Mouse (Mus musculus): ENCODE measurements around the gene Rab7b. TPM values are rescaled to one million over a fixed set of nuclear protein-coding genes. Genes with fewer than 3 reads are reported as not detected.

Gene Rab7b
- polyA plus RNA-seq (2014; fragmentation: Nextera tagmentation; extraction: Ambion mirVana), result 1.4 and 2.1 TPM in 2 replicates

DNA sequence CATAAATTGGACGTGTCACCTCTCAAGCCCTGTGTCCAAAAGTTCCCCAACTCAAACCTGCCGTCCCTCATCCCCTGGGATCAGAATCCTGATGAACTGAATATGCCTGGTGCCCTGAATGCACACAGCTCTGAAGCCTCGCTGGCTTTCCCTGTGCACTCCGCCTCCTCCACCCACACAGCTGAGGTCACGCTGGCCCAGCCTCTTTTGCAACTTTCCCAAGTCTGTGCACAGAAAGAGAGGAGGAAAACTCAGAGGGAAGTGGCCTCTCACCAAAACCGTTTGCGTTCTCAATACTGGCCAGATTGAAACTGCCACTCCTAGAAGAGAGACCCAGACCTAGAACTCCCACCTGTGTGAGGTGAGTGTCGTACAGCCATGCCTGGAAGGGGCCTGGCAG is at the start of gene Rab7b:
TSS of gene Rab7b (plus strand) at position 221 of the 400 bp plus-strand sequence.
- no peaks in the 10 kb centered on the region for H3K27me3 ChIP-seq (ENCODE audit: control insufficient read depth, insufficient read depth, low read length)
- H3K4me2 ChIP-seq (replicated peaks; ENCODE audit: low read depth, low read length), result no peak within 1 kb of the TSS
- no peaks in the 10 kb centered on the region for H3K36me3 ChIP-seq (ENCODE audit: control insufficient read depth, insufficient read depth, low read length)
- H3K9ac ChIP-seq (ENCODE audit: low read depth, low read length), result no peak within 1 kb of the TSS
- no peaks in the 10 kb centered on the region for H3K4me1 ChIP-seq (ENCODE audit: control insufficient read depth, insufficient read depth, low read length)
- H3K9me3 ChIP-seq (ENCODE audit: control insufficient read depth, low read length), result no peaks in the 10 kb centered on the region
- WGBS, result 43% methylated on average over 8 of the region's 8 CpGs
- 0 out of 2 replicates have a peak, but pooled peaks have one; percentile 62 for ATAC-seq (ENCODE audit: low FRiP score, low TSS enrichment)
- no peak within 1 kb of the TSS for H3K27ac ChIP-seq (ENCODE audit: low read depth, low read length)
- H3K4me3 ChIP-seq (ENCODE audit: low read length), result no peak within 1 kb of the TSS

DNA sequence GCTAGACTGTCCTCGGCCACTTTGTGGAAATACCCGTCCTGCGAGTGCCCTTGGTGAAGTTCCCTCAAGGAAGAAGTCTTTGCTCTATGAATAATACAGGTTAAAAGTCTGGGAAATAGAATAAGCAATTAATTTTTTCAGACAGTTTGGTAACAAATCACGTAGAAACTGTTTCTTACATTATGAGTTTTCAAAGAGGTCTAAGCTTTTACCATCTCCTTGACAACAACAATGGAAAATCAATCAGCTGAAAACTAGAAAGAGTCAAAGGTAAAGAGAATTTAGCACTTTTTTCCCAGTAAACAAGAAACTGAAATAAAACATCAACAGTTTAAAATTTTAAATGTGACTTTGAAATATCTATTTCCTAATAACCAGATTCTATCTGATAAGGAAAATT is 48.4 kb upstream of the Rab7b start:
- WGBS, result 76% methylated on average over 4 of the region's 4 CpGs
- no peak for ATAC-seq (ENCODE audit: low FRiP score, low TSS enrichment)

DNA sequence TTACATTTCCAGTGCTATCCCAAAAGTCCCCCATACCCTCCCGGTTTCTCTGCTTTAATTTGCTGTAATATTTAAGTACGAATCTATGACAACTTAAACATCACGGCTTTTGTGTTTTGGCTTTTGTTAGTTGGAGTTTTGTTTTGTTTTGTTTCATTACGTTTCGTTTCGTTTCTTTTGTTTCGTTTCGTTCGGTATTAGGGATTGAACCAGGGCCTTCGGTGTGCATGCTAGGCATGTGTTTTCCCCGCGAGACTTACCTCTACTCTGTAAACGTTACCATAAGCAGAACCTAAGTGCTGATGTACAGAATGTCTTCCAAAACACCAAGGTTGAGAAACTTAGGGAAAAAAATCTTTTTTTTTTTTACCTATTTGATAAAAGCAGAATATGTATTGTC is 46.9 kb upstream of the Rab7b start:
- H3K36me3 ChIP-seq (ENCODE audit: control insufficient read depth, insufficient read depth, low read length), result no peaks in the 10 kb centered on the region
- H3K4me1 ChIP-seq (ENCODE audit: control insufficient read depth, insufficient read depth, low read length), result no peaks in the 10 kb centered on the region
- H3K9ac ChIP-seq (ENCODE audit: low read depth, low read length), result no peak overlapping the region
- H3K27ac ChIP-seq (ENCODE audit: low read depth, low read length), result no peak overlapping the region
- no peaks in the 10 kb centered on the region for H3K9me3 ChIP-seq (ENCODE audit: control insufficient read depth, low read length)
- no peaks in the 10 kb centered on the region for H3K27me3 ChIP-seq (ENCODE audit: control insufficient read depth, insufficient read depth, low read length)
- no peak overlapping the region for H3K4me2 ChIP-seq (replicated peaks; ENCODE audit: low read depth, low read length)
- H3K4me3 ChIP-seq (ENCODE audit: low read length), result no peak overlapping the region
- 94% methylated on average over 13 of the region's 13 CpGs for WGBS
- no peak for ATAC-seq (ENCODE audit: low FRiP score, low TSS enrichment)

More for the DNA sequence above, 48.4 kb upstream of the Rab7b start:
- no peaks in the 10 kb centered on the region for H3K9me3 ChIP-seq (ENCODE audit: control insufficient read depth, low read length)
- H3K27ac ChIP-seq (ENCODE audit: low read depth, low read length), result no peak overlapping the region
- H3K9ac ChIP-seq (ENCODE audit: low read depth, low read length), result no peak overlapping the region
- no peaks in the 10 kb centered on the region for H3K4me1 ChIP-seq (ENCODE audit: control insufficient read depth, insufficient read depth, low read length)
- no peak overlapping the region for H3K4me2 ChIP-seq (replicated peaks; ENCODE audit: low read depth, low read length)
- no peak overlapping the region for H3K4me3 ChIP-seq (ENCODE audit: low read length)
- H3K27me3 ChIP-seq (ENCODE audit: control insufficient read depth, insufficient read depth, low read length), result no peaks in the 10 kb centered on the region
- no peaks in the 10 kb centered on the region for H3K36me3 ChIP-seq (ENCODE audit: control insufficient read depth, insufficient read depth, low read length)

DNA sequence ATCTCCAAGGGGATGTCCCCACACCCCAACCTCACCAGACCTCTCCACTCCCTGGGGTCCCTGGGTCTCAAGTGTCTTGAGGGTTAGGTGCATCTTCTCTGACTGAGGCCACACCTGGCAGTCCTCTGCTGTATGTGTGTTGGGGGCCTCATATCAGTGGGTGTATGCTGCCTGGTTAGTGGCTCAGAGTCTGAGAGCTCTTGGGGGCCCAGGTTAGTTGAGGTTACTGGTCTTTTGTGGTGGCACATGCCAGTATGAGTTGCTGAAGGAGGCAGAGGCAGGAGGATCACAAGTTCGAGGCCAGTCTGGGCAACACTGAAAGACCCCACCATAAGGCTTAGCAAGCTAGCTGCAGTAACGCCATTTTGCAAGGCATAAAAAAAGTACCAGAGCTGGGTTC is 46.2 kb upstream of the Rab7b start:
- H3K36me3 ChIP-seq (ENCODE audit: control insufficient read depth, insufficient read depth, low read length), result no peaks in the 10 kb centered on the region
- H3K4me2 ChIP-seq (replicated peaks; ENCODE audit: low read depth, low read length), result no peak overlapping the region
- no peak overlapping the region for H3K27ac ChIP-seq (ENCODE audit: low read depth, low read length)
- no peak overlapping the region for H3K4me3 ChIP-seq (ENCODE audit: low read length)
- H3K9me3 ChIP-seq (ENCODE audit: control insufficient read depth, low read length), result no peaks in the 10 kb centered on the region
- no peak overlapping the region for H3K9ac ChIP-seq (ENCODE audit: low read depth, low read length)
- WGBS, result 94% methylated on average over 2 of the region's 2 CpGs
- no peaks in the 10 kb centered on the region for H3K27me3 ChIP-seq (ENCODE audit: control insufficient read depth, insufficient read depth, low read length)
- H3K4me1 ChIP-seq (ENCODE audit: control insufficient read depth, insufficient read depth, low read length), result no peaks in the 10 kb centered on the region
- no peak for ATAC-seq (ENCODE audit: low FRiP score, low TSS enrichment)

DNA sequence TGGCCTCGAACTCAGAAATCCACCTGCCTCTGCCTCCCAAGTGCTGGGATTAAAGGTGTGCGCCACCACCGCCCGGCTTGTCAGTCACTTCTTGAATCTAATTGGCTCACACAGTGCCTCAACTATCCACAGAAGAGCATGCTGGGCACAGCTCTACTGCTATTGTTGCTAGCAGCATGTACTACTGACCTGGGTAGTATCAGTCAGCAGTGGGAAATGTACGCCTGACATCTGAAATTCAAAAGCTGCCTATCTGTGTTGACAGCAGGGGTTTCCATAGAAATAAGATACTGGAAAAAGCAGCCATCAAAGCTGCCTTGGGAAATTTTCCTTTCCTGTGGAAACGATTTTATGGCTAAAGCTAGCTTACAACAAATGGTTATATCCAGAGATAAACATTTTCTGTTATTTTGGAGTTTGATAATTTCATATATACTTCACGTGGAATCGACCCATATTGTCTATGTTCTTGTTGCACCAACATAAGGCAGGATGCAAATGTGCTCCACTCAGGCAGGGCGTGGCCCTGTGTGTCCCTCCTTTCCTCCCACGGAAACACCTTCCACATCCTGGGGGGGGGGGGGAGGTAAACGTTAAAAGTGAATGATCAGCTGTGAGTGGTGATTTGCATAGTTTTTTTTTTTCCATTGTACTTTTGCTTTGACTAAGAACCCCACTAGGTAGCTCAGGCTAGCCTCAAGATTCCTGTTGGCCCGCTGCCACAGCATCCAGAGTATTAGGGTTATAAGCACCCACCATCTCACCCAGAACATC is 35.6 kb upstream of the Rab7b start:
- Histone ChIP-seq H3K4me1 (ENCODE audit: control insufficient read depth, insufficient read depth, low read length) (no peaks in the 10 kb centered on the region), H3K27ac (ENCODE audit: low read depth, low read length) (no peak overlapping the region), H3K9ac (ENCODE audit: low read depth, low read length) (no peak overlapping the region), H3K9me3 (ENCODE audit: control insufficient read depth, low read length) (no peaks in the 10 kb centered on the region), H3K4me3 (ENCODE audit: low read length) (no peak overlapping the region), H3K27me3 (ENCODE audit: control insufficient read depth, insufficient read depth, low read length) (no peaks in the 10 kb centered on the region), H3K36me3 (ENCODE audit: control insufficient read depth, insufficient read depth, low read length) (no peaks in the 10 kb centered on the region), H3K4me2 (replicated peaks; ENCODE audit: low read depth, low read length) (no peak overlapping the region)
- no peak for ATAC-seq (ENCODE audit: low FRiP score, low TSS enrichment)
- 76% methylated on average over 11 of the region's 12 CpGs for WGBS

DNA sequence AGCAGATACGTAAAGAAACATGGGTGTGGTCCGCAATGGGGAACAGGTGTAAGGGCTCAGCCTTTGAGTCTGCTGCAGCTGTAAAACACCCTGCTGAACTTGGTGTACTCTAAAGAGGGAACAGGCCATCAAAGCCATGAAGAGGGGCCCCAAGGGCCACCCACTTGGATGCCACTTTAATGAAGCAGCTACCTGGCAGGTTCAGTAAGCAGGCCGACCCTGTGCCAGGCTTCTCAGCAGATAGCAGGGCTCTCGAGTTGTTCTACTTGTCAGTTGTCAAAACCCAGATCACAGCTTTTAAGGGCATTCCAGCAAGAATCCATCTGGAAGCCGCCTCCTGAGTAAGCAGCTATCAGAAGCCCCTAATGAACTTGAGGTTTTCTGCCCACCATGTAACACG is 32.9 kb upstream of the Rab7b start:
- H3K4me3 ChIP-seq (ENCODE audit: low read length), result no peak overlapping the region
- H3K4me2 ChIP-seq (replicated peaks; ENCODE audit: low read depth, low read length), result no peak overlapping the region
- no peak overlapping the region for H3K27ac ChIP-seq (ENCODE audit: low read depth, low read length)
- H3K36me3 ChIP-seq (ENCODE audit: control insufficient read depth, insufficient read depth, low read length), result no peaks in the 10 kb centered on the region
- no peak for ATAC-seq (ENCODE audit: low FRiP score, low TSS enrichment)
- H3K27me3 ChIP-seq (ENCODE audit: control insufficient read depth, insufficient read depth, low read length), result no peaks in the 10 kb centered on the region; the same call in 1 of the 2 replicates
- H3K4me1 ChIP-seq (ENCODE audit: control insufficient read depth, insufficient read depth, low read length), result no peaks in the 10 kb centered on the region
- no peak overlapping the region for H3K9ac ChIP-seq (ENCODE audit: low read depth, low read length)
- WGBS, result 83% methylated on average over 6 of the region's 6 CpGs
- H3K9me3 ChIP-seq (ENCODE audit: control insufficient read depth, low read length), result no peaks in the 10 kb centered on the region

DNA sequence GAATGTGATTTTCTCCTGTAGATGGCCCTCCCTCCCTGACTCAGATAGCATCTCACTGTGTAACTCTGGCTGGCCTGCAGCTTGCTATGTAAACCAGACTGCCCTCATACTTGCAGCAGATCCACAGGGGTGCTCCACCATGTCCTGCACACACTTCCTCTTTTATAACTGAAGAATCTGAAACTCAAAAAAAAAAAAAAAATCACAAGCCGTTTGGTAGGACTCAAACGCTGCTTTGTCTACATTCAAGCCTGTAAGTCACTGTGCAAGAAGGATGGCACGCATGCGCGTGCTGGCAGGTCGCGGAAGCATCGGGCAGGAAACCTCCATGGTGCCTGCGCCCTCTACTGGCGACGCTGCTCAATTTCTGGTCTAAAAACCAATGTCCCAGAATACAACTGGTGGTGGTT is 30.5 kb upstream of the Rab7b start:
- H3K9ac ChIP-seq (ENCODE audit: low read depth, low read length), result peak overlapping the region; percentile 42; the same call in 1 of the 2 replicates
- H3K27me3 ChIP-seq (ENCODE audit: control insufficient read depth, insufficient read depth, low read length), result no peaks in the 10 kb centered on the region; the same call in 1 of the 2 replicates
- H3K27ac ChIP-seq (ENCODE audit: low read depth, low read length), result 0 out of 2 replicates have a peak overlapping the region, but pooled peaks have one; percentile 47
- H3K36me3 ChIP-seq (ENCODE audit: control insufficient read depth, insufficient read depth, low read length), result no peaks in the 10 kb centered on the region
- no peaks in the 10 kb centered on the region for H3K9me3 ChIP-seq (ENCODE audit: control insufficient read depth, low read length)
- no peaks in the 10 kb centered on the region for H3K4me1 ChIP-seq (ENCODE audit: control insufficient read depth, insufficient read depth, low read length)
- ATAC-seq (ENCODE audit: low FRiP score, low TSS enrichment), result peak; percentile 87
- H3K4me3 ChIP-seq (ENCODE audit: low read length), result peak overlapping the region; percentile 20; the same call in 1 of the 2 replicates
- under 1% methylated on average over 11 of the region's 11 CpGs for WGBS
- peak overlapping the region; percentile 32 for H3K4me2 ChIP-seq (replicated peaks; ENCODE audit: low read depth, low read length)

DNA sequence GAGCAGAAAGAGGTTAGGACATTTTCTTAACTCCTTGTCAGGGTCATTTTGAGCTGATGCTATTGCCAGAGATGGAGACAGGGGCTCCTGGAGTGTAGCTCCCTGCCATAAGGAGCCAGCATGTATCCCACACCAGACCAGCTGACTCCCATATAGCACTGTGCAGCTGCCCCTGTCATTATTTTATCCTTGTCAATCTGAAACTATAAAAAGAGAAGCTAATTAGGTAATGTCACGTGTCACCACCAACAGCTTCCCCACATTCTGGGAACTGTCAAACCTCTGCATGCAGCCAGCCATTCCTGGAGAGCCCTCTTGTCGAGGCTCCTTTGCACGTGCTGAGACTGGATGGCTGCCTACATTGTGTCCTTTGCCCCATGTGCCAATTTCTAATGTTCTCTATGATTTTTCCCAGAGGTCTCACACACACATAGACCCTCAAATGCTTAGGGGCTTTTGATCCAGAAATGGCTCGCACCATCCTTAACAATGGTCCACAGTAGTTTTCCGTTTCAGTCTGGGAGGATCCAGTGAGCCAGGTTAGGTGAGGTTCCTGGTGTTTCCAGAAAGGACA is 28.9 kb upstream of the Rab7b start:
- Histone ChIP-seq H3K27me3 (ENCODE audit: control insufficient read depth, insufficient read depth, low read length) (no peaks in the 10 kb centered on the region; the same call in 1 of the 2 replicates), H3K4me3 (ENCODE audit: low read length) (no peak overlapping the region), H3K4me1 (ENCODE audit: control insufficient read depth, insufficient read depth, low read length) (no peaks in the 10 kb centered on the region), H3K27ac (ENCODE audit: low read depth, low read length) (no peak overlapping the region), H3K9ac (ENCODE audit: low read depth, low read length) (no peak overlapping the region), H3K9me3 (ENCODE audit: control insufficient read depth, low read length) (no peaks in the 10 kb centered on the region), H3K4me2 (replicated peaks; ENCODE audit: low read depth, low read length) (no peak overlapping the region), H3K36me3 (ENCODE audit: control insufficient read depth, insufficient read depth, low read length) (no peaks in the 10 kb centered on the region)
- WGBS, result 79% methylated on average over 5 of the region's 5 CpGs
- no peak for ATAC-seq (ENCODE audit: low FRiP score, low TSS enrichment)

DNA sequence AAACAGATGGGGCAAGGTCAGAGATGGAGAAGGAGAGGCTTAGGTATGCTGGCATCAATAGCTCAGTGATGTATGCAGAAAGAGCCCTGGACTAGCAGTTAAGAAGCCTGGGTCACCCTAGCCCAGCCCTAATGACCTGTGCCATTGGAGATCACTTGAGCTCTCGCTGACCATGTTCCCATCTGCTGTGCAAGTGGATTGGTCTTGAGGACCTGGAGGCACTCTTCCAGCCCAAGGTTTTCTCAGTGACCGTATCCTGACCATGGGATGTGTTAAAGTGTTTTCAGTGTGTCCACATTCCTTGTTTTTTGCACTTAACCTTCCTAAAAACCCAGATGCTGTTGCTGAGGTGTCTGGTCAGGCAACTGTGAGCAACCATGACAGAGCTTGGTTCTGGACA is 28.2 kb upstream of the Rab7b start:
- ATAC-seq (ENCODE audit: low FRiP score, low TSS enrichment), result no peak
- Histone ChIP-seq H3K27ac (ENCODE audit: low read depth, low read length) (no peak overlapping the region), H3K4me3 (ENCODE audit: low read length) (no peak overlapping the region), H3K4me2 (replicated peaks; ENCODE audit: low read depth, low read length) (no peak overlapping the region), H3K36me3 (ENCODE audit: control insufficient read depth, insufficient read depth, low read length) (no peaks in the 10 kb centered on the region), H3K27me3 (ENCODE audit: control insufficient read depth, insufficient read depth, low read length) (no peaks in the 10 kb centered on the region; the same call in 1 of the 2 replicates), H3K9me3 (ENCODE audit: control insufficient read depth, low read length) (no peaks in the 10 kb centered on the region), H3K4me1 (ENCODE audit: control insufficient read depth, insufficient read depth, low read length) (no peaks in the 10 kb centered on the region), H3K9ac (ENCODE audit: low read depth, low read length) (no peak overlapping the region)
- WGBS, result 71% methylated on average over 2 of the region's 2 CpGs
